Mouse (Mus musculus) heart, adult 2 months (tissue): ENCODE results near the gene Itk.

Source experiments
- CTCF ChIP-seq: fragments of 200-600 bp; IDR thresholded peaks from 2 replicates; pipeline ENCODE4 v1.8.1; 2022; ENCODE audit warnings: antibody characterized with exemption, mild to moderate bottlenecking, moderate library complexity
- POLR2A ChIP-seq: fragments of 200-500 bp; IDR thresholded peaks from 2 replicates; pipeline ENCODE4 v1.6.1; 2011; ENCODE audit warnings: mild to moderate bottlenecking, low read depth, low read length, control low read depth; ENCODE audit not compliant: insufficient read depth

DNA sequence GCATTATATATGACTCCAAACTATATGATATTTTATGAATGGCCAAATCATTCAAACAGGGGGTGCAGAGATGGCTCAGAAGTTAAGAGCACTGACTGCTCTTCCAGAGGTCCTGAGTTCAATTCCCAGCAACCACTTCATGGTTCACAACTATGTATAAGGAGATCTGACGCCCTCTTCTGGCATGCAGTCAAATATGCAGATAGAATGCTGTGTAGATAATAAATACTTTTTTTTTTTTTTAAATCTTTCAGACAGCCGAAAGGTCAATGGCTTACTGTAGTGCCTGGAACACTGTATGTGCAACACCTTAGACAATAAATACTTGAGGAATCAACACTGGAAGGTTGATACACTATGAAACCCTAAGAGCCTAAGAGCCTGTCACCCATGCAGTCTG, 40.8 kb upstream of the Itk start:
- TF ChIP-seq CTCF (no peak), POLR2A (no peak)
